Mouse (Mus musculus) bone marrow, adult 2 months (tissue): Measurements from ENCODE around the gene Fam126a. TPM values are rescaled to one million over a fixed set of nuclear protein-coding genes. Genes with fewer than 3 reads are reported as not detected.

ENCODE experiments used
- H3K27ac ChIP-seq: fragments of 200-500 bp; 2 replicates; pipeline ENCODE4 v1.5.1; 2012; ENCODE audit warnings: low read depth, mild to moderate bottlenecking, control low read depth, inconsistent platforms, low read length; ENCODE audit not compliant: control insufficient read depth, poor library complexity, insufficient read depth
- H3K4me1 ChIP-seq: fragments of 200-500 bp; 2 replicates; pipeline ENCODE4 v1.6.1; 2011; ENCODE audit warnings: low read length; ENCODE audit not compliant: control insufficient read depth, insufficient read depth
- H3K4me3 ChIP-seq: fragments of 200-500 bp; replicated peaks from 2 replicates; pipeline ENCODE3; 2011; ENCODE audit warnings: mild to moderate bottlenecking, low read depth, low read length, control low read depth; ENCODE audit not compliant: control insufficient read depth
- CTCF ChIP-seq: fragments of 200-500 bp; IDR thresholded peaks from 2 replicates; pipeline ENCODE4 v1.5.1; 2011; ENCODE audit warnings: low read length, control low read depth; ENCODE audit not compliant: control insufficient read depth, insufficient read depth
- POLR2A ChIP-seq: fragments of 200-500 bp; IDR thresholded peaks from 2 replicates; pipeline ENCODE4 v1.6.1; 2011; ENCODE audit warnings: low read depth, mild to moderate bottlenecking, control low read depth, low read length, borderline replicate concordance; ENCODE audit not compliant: control insufficient read depth
- WGBS: fragments of 180-500 bp; shearing (Covaris S2); methylation state at CpG from one replicate; pipeline ENCODE4 v1.1.7; 2018; 5-methylcytosine and 5-hydroxymethylcytosine counted together
- polyA plus RNA-seq: library from polyadenylated mRNA; stranded (reverse); fragments of >200 nt; gene quantifications from 2 replicates; pipeline ENCODE4 v1.2.4, GENCODE M21; 2011; ENCODE audit warnings: low replicate concordance; ENCODE audit not compliant: missing spikeins, insufficient read depth, insufficient read length

The Fam126a gene
- polyA plus RNA-seq, 1 experiment = 66.5 TPM

GRCm38 (mm10) chr5:23993553-23993894 is 37.0 kb downstream of the Fam126a start:
- Histone ChIP-seq H3K27ac (no peak overlapping the region), H3K4me3 (no peak overlapping the region), H3K4me1 (no peaks in the 10 kb centered on the region)
- TF ChIP-seq POLR2A = no peak
- no peak for TF ChIP-seq CTCF
- WGBS = 77% methylated on average over 2 of the region's 2 CpGs

- Histone ChIP-seq H3K4me1 (no peaks in the 10 kb centered on the region), H3K27ac (no peak overlapping the region), H3K4me3 (no peak overlapping the region)
- 90% methylated on average over 5 of the region's 5 CpGs for WGBS
- TF ChIP-seq POLR2A (no peak), CTCF (no peak)
These were observed 37.5 kb downstream of the Fam126a start for GRCm38 (mm10) chr5:23992876-23993552.

GRCm38 (mm10) chr5:23990001-23990400 is 40.5 kb downstream of the Fam126a start:
- no peak for TF ChIP-seq POLR2A
- TF ChIP-seq CTCF = no peak
- 90% methylated on average over 3 of the region's 3 CpGs for WGBS
- H3K27ac ChIP-seq = no peak overlapping the region
- no peak overlapping the region for H3K4me3 ChIP-seq
- H3K4me1 ChIP-seq = no peaks in the 10 kb centered on the region

GRCm38 (mm10) chr5:23987792-23988191 is 42.7 kb downstream of the Fam126a start:
- Histone ChIP-seq H3K4me3 (no peak overlapping the region), H3K27ac (no peak overlapping the region), H3K4me1 (no peaks in the 10 kb centered on the region)
- TF ChIP-seq CTCF (no peak), POLR2A (no peak)
- WGBS = 92% methylated on average over 10 of the region's 10 CpGs

GRCm38 (mm10) chr5:23982081-23982480 is 48.4 kb downstream of the Fam126a start:
- WGBS = 100% methylated on average over 1 of the region's 1 CpGs
- Histone ChIP-seq H3K4me1 (no peaks in the 10 kb centered on the region), H3K4me3 (no peak overlapping the region), H3K27ac (no peak overlapping the region)
- TF ChIP-seq POLR2A (no peak), CTCF (no peak)

GRCm38 (mm10) chr5:23978516-23978915 is 52.0 kb downstream of the Fam126a start:
- Histone ChIP-seq H3K27ac (no peak overlapping the region), H3K4me3 (no peak overlapping the region), H3K4me1 (no peaks in the 10 kb centered on the region)
- TF ChIP-seq POLR2A (no peak), CTCF (no peak)
- WGBS = 56% methylated on average over 14 of the region's 14 CpGs

- H3K4me1 ChIP-seq = no peaks in the 10 kb centered on the region
- no peak for TF ChIP-seq POLR2A
- no peak for TF ChIP-seq CTCF
- WGBS = 76% methylated on average over 3 of the region's 3 CpGs
- H3K27ac ChIP-seq = no peak overlapping the region
- no peak overlapping the region for H3K4me3 ChIP-seq
These were observed 55.4 kb downstream of the Fam126a start for GRCm38 (mm10) chr5:23974994-23975575.

- no peak overlapping the region for H3K27ac ChIP-seq
- H3K4me1 ChIP-seq = no peaks in the 10 kb centered on the region
- no peak overlapping the region for H3K4me3 ChIP-seq
- TF ChIP-seq POLR2A (no peak), CTCF (no peak)
- 56% methylated on average over 5 of the region's 5 CpGs for WGBS
These were observed 62.8 kb downstream of the Fam126a start for GRCm38 (mm10) chr5:23967705-23968104.

- no peak overlapping the region for H3K4me3 ChIP-seq
- no peak overlapping the region for H3K27ac ChIP-seq
- 91% methylated on average over 10 of the region's 10 CpGs for WGBS
- TF ChIP-seq CTCF (no peak), POLR2A (no peak)
- H3K4me1 ChIP-seq = no peaks in the 10 kb centered on the region
These were observed 65.8 kb downstream of the Fam126a start for GRCm38 (mm10) chr5:23964599-23965165.
